Mouse (Mus musculus): ENCODE results near the gene Ghdc. TPM values are rescaled to one million over a fixed set of nuclear protein-coding genes. Genes with fewer than 3 reads are reported as not detected.

Ghdc gene
- total and polyA plus RNA-seq, 3 experiments: 5.7 to 9.2 TPM; not detected in 1

DNA sequence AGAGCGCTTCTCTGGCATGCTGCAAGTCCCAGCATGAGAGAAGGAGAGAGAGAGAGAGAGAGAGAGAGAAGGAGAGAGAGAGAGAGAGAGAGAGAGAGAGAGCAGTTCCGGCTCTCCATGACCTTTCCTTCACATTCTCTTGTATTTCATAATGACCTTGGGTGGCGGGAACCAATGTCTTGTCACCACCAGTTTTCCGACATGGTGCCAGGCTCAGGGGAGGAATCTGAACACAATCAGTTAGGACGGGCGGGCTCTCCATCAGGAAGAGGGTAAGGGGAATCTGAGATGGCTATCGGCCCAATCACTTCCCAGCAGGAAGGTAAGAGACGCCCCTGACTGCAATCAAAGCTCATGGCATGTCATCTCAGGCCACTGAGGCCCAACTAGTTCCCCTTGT lies 9.5 kb upstream of the Ghdc start:
- DNase-seq (ENCODE audit: low read depth, low spot score): no peak
- Histone ChIP-seq H3K79me2 (ENCODE audit: control insufficient read depth, insufficient read depth, low read length, poor library complexity) (no peaks in the 10 kb centered on the region), H3K4me3 (ENCODE audit: control insufficient read depth in 1 of 2, insufficient read depth in 1 of 2, low read depth in 2 of 2, low read length in 2 of 2) (no peak overlapping the region), H3K27me3 (ENCODE audit: control insufficient read depth in 1 of 2, insufficient read depth in 2 of 2, low read length in 2 of 2) (no peaks in the 10 kb centered on the region), H3K36me3 (ENCODE audit: control insufficient read depth in 1 of 2, insufficient read depth in 2 of 2, low read length in 2 of 2) (peaks cover 1 to 2% of the 10 kb centered on the region in 2 experiments; a peak in 2 of 4 replicates), H3K27ac (ENCODE audit: control insufficient read depth, low read depth, low read length) (no peak overlapping the region), H3K4me1 (ENCODE audit: control insufficient read depth in 1 of 2, insufficient read depth in 2 of 2, low read length in 2 of 2) (no peaks in the 10 kb centered on the region; a peak in 1 of 4 replicates), H3K9me3 (replicated peaks; ENCODE audit: insufficient read depth, low read length) (no peaks in the 10 kb centered on the region), H3K9ac (ENCODE audit: control insufficient read depth, low read depth, low read length, poor library complexity, severe bottlenecking) (no peak overlapping the region)
- TF ChIP-seq NRF1 (IDR thresholded peaks at IDR 0.05; ENCODE audit: insufficient read depth, low read depth, low read length, poor library complexity, severe bottlenecking) (no peak), USF1 (IDR thresholded peaks at IDR 0.05; ENCODE audit: low read depth, low read length) (no peak), ETS1 (IDR thresholded peaks at IDR 0.05; ENCODE audit: low read depth, low read length) (no peak), KAT2A (conservative IDR thresholded peaks at IDR 0.05; ENCODE audit: low read depth, low read length) (no peak), CHD1 (IDR thresholded peaks at IDR 0.05; ENCODE audit: low read depth, low read length) (no peak), UBTF (IDR thresholded peaks at IDR 0.05; ENCODE audit: borderline replicate concordance, insufficient read depth, low read depth, low read length) (no peak), ZKSCAN1 (IDR thresholded peaks at IDR 0.05; ENCODE audit: low read depth, low read length) (no peak), EP300 (IDR thresholded peaks at IDR 0.05; ENCODE audit: low read depth in 1 of 2, low read length in 2 of 2) (no peak), TAL1 (IDR thresholded peaks at IDR 0.05; ENCODE audit: low read length) (no peak), USF2 (IDR thresholded peaks at IDR 0.05; ENCODE audit: borderline replicate concordance in 1 of 2, insufficient read depth in 1 of 2, low read depth in 1 of 2, low read length in 2 of 2) (no peak), HCFC1 (IDR thresholded peaks at IDR 0.05; ENCODE audit: low read depth, low read length) (no peak)

GRCm38 (mm10) chr11:100778069-100778468 lies 7.3 kb upstream of the Ghdc start:
- DNase-seq (ENCODE audit: low read depth, low spot score): peak; percentile 44
- H3K4me1 ChIP-seq (ENCODE audit: control insufficient read depth in 1 of 2, insufficient read depth in 2 of 2, low read length in 2 of 2): no peaks in the 10 kb centered on the region; a peak in 1 of 4 replicates
- no peak overlapping the region for H3K4me3 ChIP-seq (ENCODE audit: control insufficient read depth in 1 of 2, insufficient read depth in 1 of 2, low read depth in 2 of 2, low read length in 2 of 2)
- no peaks in the 10 kb centered on the region for H3K79me2 ChIP-seq (ENCODE audit: control insufficient read depth, insufficient read depth, low read length, poor library complexity)
- H3K36me3 ChIP-seq (ENCODE audit: control insufficient read depth in 1 of 2, insufficient read depth in 2 of 2, low read length in 2 of 2): peaks cover 1 to 2% of the 10 kb centered on the region in 2 experiments; a peak in 2 of 4 replicates
- H3K9me3 ChIP-seq (replicated peaks; ENCODE audit: insufficient read depth, low read length): no peaks in the 10 kb centered on the region
- no peaks in the 10 kb centered on the region for H3K27me3 ChIP-seq (ENCODE audit: control insufficient read depth in 1 of 2, insufficient read depth in 2 of 2, low read length in 2 of 2)
- no peak overlapping the region for H3K27ac ChIP-seq (ENCODE audit: control insufficient read depth, low read depth, low read length)
- TF ChIP-seq SIN3A (IDR thresholded peaks at IDR 0.05; ENCODE audit: low read length): peak; percentile 38; the same call in 1 of the 2 replicates
- no peak for TF ChIP-seq MAX (IDR thresholded peaks at IDR 0.05; ENCODE audit: low read length)
- TF ChIP-seq JUND (IDR thresholded peaks at IDR 0.05; ENCODE audit: low read depth, low read length): no peak
- TF ChIP-seq SMC3 (IDR thresholded peaks at IDR 0.05; ENCODE audit: low read depth, low read length): 0 out of 2 replicates have a peak, but pooled peaks have one; percentile 44
- no peak for TF ChIP-seq USF2 (IDR thresholded peaks at IDR 0.05; ENCODE audit: borderline replicate concordance in 1 of 2, insufficient read depth in 1 of 2, low read depth in 1 of 2, low read length in 2 of 2)
- no peak for TF ChIP-seq GABPA (IDR thresholded peaks at IDR 0.05; ENCODE audit: low read depth, low read length)
- no peak for TF ChIP-seq CTCF (IDR thresholded peaks at IDR 0.05 in 2 of 3, conservative IDR thresholded peaks at IDR 0.05 in 1 of 3; ENCODE audit: control insufficient read depth in 1 of 3, insufficient read depth in 1 of 3, low read depth in 2 of 3, low read length in 3 of 3, poor library complexity in 1 of 3, severe bottlenecking in 1 of 3)
- no peak for TF ChIP-seq MAZ (IDR thresholded peaks at IDR 0.05; ENCODE audit: low read depth, low read length)
- TF ChIP-seq TAL1 (IDR thresholded peaks at IDR 0.05; ENCODE audit: low read length): 0 out of 2 replicates have a peak, but pooled peaks have one; percentile 10
- no peak for TF ChIP-seq BHLHE40 (IDR thresholded peaks at IDR 0.05; ENCODE audit: borderline replicate concordance, low read depth, low read length)
- no peak for TF ChIP-seq POLR2AphosphoS5 (IDR thresholded peaks at IDR 0.05; ENCODE audit: borderline replicate concordance, low read depth, low read length)
- no peak for TF ChIP-seq HCFC1 (IDR thresholded peaks at IDR 0.05; ENCODE audit: low read depth, low read length)
- peak; percentile 25 to 28; a peak in 2 of 4 replicates for TF ChIP-seq EP300 (IDR thresholded peaks at IDR 0.05; ENCODE audit: low read depth in 1 of 2, low read length in 2 of 2)
- TF ChIP-seq ZKSCAN1 (IDR thresholded peaks at IDR 0.05; ENCODE audit: low read depth, low read length): no peak
- TF ChIP-seq ZNF384 (IDR thresholded peaks at IDR 0.05; ENCODE audit: low read depth, low read length): peak; percentile 83
- TF ChIP-seq CHD1 (IDR thresholded peaks at IDR 0.05; ENCODE audit: low read depth, low read length): no peak
- TF ChIP-seq GATA1 (IDR thresholded peaks at IDR 0.05; ENCODE audit: low read depth, low read length): peak; percentile 51
- peak; percentile 31; the same call in 1 of the 2 replicates for TF ChIP-seq RCOR1 (IDR thresholded peaks at IDR 0.05; ENCODE audit: low read depth, low read length)
- no peak for TF ChIP-seq NELFE (IDR thresholded peaks at IDR 0.05; ENCODE audit: low read depth, low read length)
- TF ChIP-seq TCF12 (IDR thresholded peaks at IDR 0.05; ENCODE audit: low read depth, low read length): peak; percentile 51; the same call in 1 of the 2 replicates
- TF ChIP-seq ETS1 (IDR thresholded peaks at IDR 0.05; ENCODE audit: low read depth, low read length): no peak
- TF ChIP-seq POLR2A (IDR thresholded peaks at IDR 0.05; ENCODE audit: control insufficient read depth in 1 of 2, insufficient read depth in 1 of 2, low read depth in 1 of 2, low read length in 2 of 2, poor library complexity in 1 of 2): no peak
- TF ChIP-seq E2F4 (IDR thresholded peaks at IDR 0.05; ENCODE audit: borderline replicate concordance, low read depth, low read length): no peak
- no peak overlapping the region for H3K9ac ChIP-seq (ENCODE audit: control insufficient read depth, low read depth, low read length, poor library complexity, severe bottlenecking)

Measured in MEL (cell line).